Mouse (Mus musculus) neutrophil, adult 59 days (primary cell): Measurements from ENCODE around the gene Nit2. TPM values are rescaled to one million over a fixed set of nuclear protein-coding genes. Genes with fewer than 3 reads are reported as not detected.

Experiments
- total RNA-seq, 2 experiments: library from RNA; stranded (reverse); gene quantifications; 1 replicate in 1 of 2; 2 replicates in 1 of 2; pipeline ENCODE4 v1.2.4; 2023

Nit2 gene
- 10 to 100 TPM in 1 of 2 experiments, 1 to 10 TPM in 1; 8.6 to 10.8 TPM for total RNA-seq

DNA sequence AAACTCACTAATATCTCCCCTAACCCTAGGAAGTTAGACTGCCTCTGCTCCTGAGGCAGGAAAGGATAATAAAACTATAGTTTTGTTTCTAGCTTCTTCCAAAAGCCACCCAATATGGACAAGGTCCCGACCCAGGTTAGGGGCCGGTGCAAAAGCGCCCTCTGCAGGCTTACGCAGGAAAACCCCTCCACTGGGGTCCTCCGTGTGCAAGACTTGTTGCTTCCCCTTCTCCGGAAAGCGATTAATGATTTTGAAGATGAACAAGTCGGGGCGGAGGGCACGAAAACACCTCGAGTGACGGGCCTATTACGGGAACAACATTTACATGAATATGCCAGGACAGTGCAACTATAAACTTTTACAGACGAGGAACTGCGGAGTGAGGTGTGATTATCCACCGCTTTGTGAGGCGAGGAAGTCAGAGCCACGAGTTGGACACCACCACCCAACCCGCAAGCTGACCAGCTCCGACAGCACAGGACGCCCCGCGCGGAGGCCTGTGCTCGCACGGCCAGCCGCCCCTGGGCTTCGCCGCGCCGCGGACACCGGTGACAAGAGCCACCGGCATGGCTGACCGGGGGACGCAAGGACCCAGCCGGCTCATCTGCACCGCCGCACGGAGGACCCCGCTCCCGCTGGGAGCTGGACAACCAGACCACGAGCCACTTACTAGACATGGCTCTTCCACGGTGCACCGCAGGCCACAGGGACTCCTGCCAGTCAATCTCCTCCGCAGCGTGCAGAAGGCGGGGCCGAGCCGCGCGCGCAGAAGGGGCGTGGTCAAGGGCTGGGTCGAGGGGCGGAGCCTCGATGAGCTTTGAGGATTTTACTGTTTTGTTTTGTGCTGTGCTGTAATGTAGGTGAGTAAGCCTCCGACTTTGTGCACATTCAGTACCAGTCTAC, at the start of gene Nit2:
Gene Nit2, minus strand, starts transcription at position 731 of the 903 bp plus-strand sequence.

GRCm38 (mm10) chr16:57120913-57121815, 46.0 kb downstream of the Nit2 start, which contains the start of gene Tomm70a:
TSS of gene Tomm70a (plus strand) at chr16:57121703.

Other genes with a start within 250 kb of the Nit2 start
- not detected for gene Lnp1, start 239.3 kb downstream of the Nit2 start, total RNA-seq
- gene Tmem45a2, start 96.0 kb downstream of the Nit2 start, total RNA-seq = 1 to 10 TPM; 1.9 to 4.2 TPM
- gene Tomm70a, start 45.6 kb downstream of the Nit2 start, total RNA-seq = 10 to 100 TPM; 15.2 to 15.9 TPM
- gene Tbc1d23, start 64.2 kb upstream of the Nit2 start, total RNA-seq = 100 to 1,000 TPM; 110 TPM
- not detected for gene Tmem30c, start 125.5 kb upstream of the Nit2 start, total RNA-seq
- 10 to 100 TPM; 10.9 to 18.5 TPM for gene Filip1l, start 185.8 kb upstream of the Nit2 start, total RNA-seq